Mouse (Mus musculus) layer of hippocampus, adult 8-10 months (tissue): Measurements from ENCODE around the gene Hexim2. TPM values are rescaled to one million over a fixed set of nuclear protein-coding genes. Genes with fewer than 3 reads are reported as not detected.

Source experiments
- DNase-seq, 2 experiments: peaks; one replicate each; pipeline ENCODE4 v3.0.0; 2022; ENCODE audit warnings: low spot score in 2 of 2
- total RNA-seq, 4 experiments: library from RNA; stranded (reverse); gene quantifications; 2 replicates each; pipeline ENCODE4 v1.2.4; 2022

Gene Hexim2
- total RNA-seq, 4 experiments from 2014 or later, result 9.4 to 15.1 (median 11.6) TPM

- DNase-seq, result no peak
Measured at GRCm38 (mm10) chr11:103172392-103173040, 40.3 kb downstream of the Hexim2 start.

GRCm38 (mm10) chr11:103173041-103173770 is 41.0 kb downstream of the Hexim2 start:
- DNase-seq, result no peak

- no peak for DNase-seq
Measured at GRCm38 (mm10) chr11:103173771-103174344, 41.6 kb downstream of the Hexim2 start.

GRCm38 (mm10) chr11:103174411-103174832 is 42.2 kb downstream of the Hexim2 start:
- no peak for DNase-seq

GRCm38 (mm10) chr11:103174891-103175391 is 42.7 kb downstream of the Hexim2 start:
- DNase-seq, result no peak

GRCm38 (mm10) chr11:103175688-103176442 is 43.6 kb downstream of the Hexim2 start:
- no peak for DNase-seq

- DNase-seq, result no peak
Measured at GRCm38 (mm10) chr11:103176510-103176909, 44.3 kb downstream of the Hexim2 start.

GRCm38 (mm10) chr11:103177216-103177615 is 45.0 kb downstream of the Hexim2 start:
- no peak for DNase-seq

GRCm38 (mm10) chr11:103177815-103178485 is 45.7 kb downstream of the Hexim2 start:
- no peak for DNase-seq

- no peak for DNase-seq
Measured at GRCm38 (mm10) chr11:103178748-103179147, 46.5 kb downstream of the Hexim2 start.

GRCm38 (mm10) chr11:103180426-103180825 is 48.2 kb downstream of the Hexim2 start:
- DNase-seq, result no peak

GRCm38 (mm10) chr11:103181349-103181748 is 49.1 kb downstream of the Hexim2 start:
- DNase-seq, result no peak

- DNase-seq, result no peak
Measured at GRCm38 (mm10) chr11:103181911-103182310, 49.7 kb downstream of the Hexim2 start.

- DNase-seq, result peak in 1 of 2 experiments; percentile 50
Measured at GRCm38 (mm10) chr11:103184891-103185290, 52.7 kb downstream of the Hexim2 start.

Other genes starting within 250 kb of the Hexim2 start
- under 1 TPM in 1 of 4 experiments, not detected in 3; 0.33 TPM for gene Fam187a, start 247.3 kb upstream of the Hexim2 start, total RNA-seq
- gene Gfap, start 231.5 kb upstream of the Hexim2 start, total RNA-seq, result 1,000 to 10,000 TPM in 2 of 4 experiments, 100 to 1,000 TPM in 2; 331 to 2,605 (median 1,138) TPM
- under 1 TPM in 3 of 4 experiments, not detected in 1; 0.14 to 0.29 (median 0.23) TPM for gene Kif18b, start 207.3 kb upstream of the Hexim2 start, total RNA-seq
- 10 to 100 TPM; 13.9 to 19.7 (median 16.6) TPM for gene C1ql1, start 185.7 kb upstream of the Hexim2 start, total RNA-seq
- gene Nmt1, start 104.2 kb upstream of the Hexim2 start, total RNA-seq, result 100 to 1,000 TPM; 152 to 165 (median 160) TPM
- 10 to 100 TPM; 55.2 to 71.2 (median 63.6) TPM for gene Dcakd, start 104.1 kb upstream of the Hexim2 start, total RNA-seq
- gene Plcd3, start 30.8 kb upstream of the Hexim2 start, total RNA-seq, result 10 to 100 TPM; 11.0 to 15.3 (median 12.8) TPM
- 10 to 100 TPM; 88.4 to 98.2 (median 94.7) TPM for gene Acbd4, start 30.7 kb upstream of the Hexim2 start, total RNA-seq
- gene Hexim1, start 16.2 kb upstream of the Hexim2 start, total RNA-seq, result 10 to 100 TPM; 39.0 to 51.3 (median 45.9) TPM
- 100 to 1,000 TPM; 121 to 133 (median 125) TPM for gene Fmnl1, start 38.7 kb downstream of the Hexim2 start, total RNA-seq
- gene 1700023F06Rik, start 76.1 kb downstream of the Hexim2 start, total RNA-seq, result 1 to 10 TPM; 1.4 to 3.1 (median 2.2) TPM
- 1 to 10 TPM; 1.4 to 3.0 (median 2.1) TPM for gene Spata32, start 86.0 kb downstream of the Hexim2 start, total RNA-seq
- gene Map3k14, start 135.0 kb downstream of the Hexim2 start, total RNA-seq, result 1 to 10 TPM; 4.6 to 5.5 (median 4.8) TPM
- gene Arhgap27, start 231.3 kb downstream of the Hexim2 start, total RNA-seq, result 10 to 100 TPM in 3 of 4 experiments, 1 to 10 TPM in 1; 9.8 to 19.8 (median 15.6) TPM